Mouse (Mus musculus) thymus, postnatal 10 days (tissue): ENCODE measurements around the gene Mphosph10.

Experiments used
- DNase-seq, 2 experiments: peaks; one replicate each; pipeline ENCODE4 v3.0.0; 2021; ENCODE audit warnings: low spot score in 2 of 2

Mphosph10 gene

GRCm38 (mm10) chr7:64392122-64392818 lies at the start of gene Mphosph10, which contains the start of gene Mcee:
Mphosph10 (minus strand) TSS chr7:64392268.
Mcee (plus strand) TSS chr7:64392607.
- peak; percentile 98 for DNase-seq

GRCm38 (mm10) chr7:64440519-64440918 lies 48.5 kb upstream of the Mphosph10 start:
- DNase-seq = no peak

GRCm38 (mm10) chr7:64439595-64440518 lies 47.8 kb upstream of the Mphosph10 start:
- DNase-seq = no peak

GRCm38 (mm10) chr7:64424861-64425260 lies 32.8 kb upstream of the Mphosph10 start:
- DNase-seq = no peak

- no peak for DNase-seq
These were observed 11.9 kb upstream of the Mphosph10 start for GRCm38 (mm10) chr7:64403989-64404388.

GRCm38 (mm10) chr7:64402452-64402851 lies 10.4 kb upstream of the Mphosph10 start:
- DNase-seq = no peak

GRCm38 (mm10) chr7:64400725-64401124 lies 8.7 kb upstream of the Mphosph10 start:
- no peak for DNase-seq

GRCm38 (mm10) chr7:64392819-64393151 lies 717 bp upstream of the Mphosph10 start:
- DNase-seq = no peak

GRCm38 (mm10) chr7:64391479-64391878 lies 589 bp downstream of the Mphosph10 start:
- peak; percentile 8 to 13 for DNase-seq

- peak; percentile 73 to 80 for DNase-seq
These were observed 18.1 kb downstream of the Mphosph10 start, which contains the start of gene Fan1 for GRCm38 (mm10) chr7:64373830-64374562. Fan1 (minus strand) TSS chr7:64374095.

- DNase-seq = no peak
These were observed 18.8 kb downstream of the Mphosph10 start for GRCm38 (mm10) chr7:64373147-64373829.

- no peak for DNase-seq
These were observed 19.9 kb downstream of the Mphosph10 start for GRCm38 (mm10) chr7:64371940-64372878.

GRCm38 (mm10) chr7:64369841-64370240 lies 22.2 kb downstream of the Mphosph10 start:
- DNase-seq = no peak

GRCm38 (mm10) chr7:64365863-64366262 lies 26.2 kb downstream of the Mphosph10 start:
- DNase-seq = no peak

- DNase-seq = no peak
These were observed 31.5 kb downstream of the Mphosph10 start for GRCm38 (mm10) chr7:64360586-64360945.

- no peak for DNase-seq
These were observed 32.0 kb downstream of the Mphosph10 start for GRCm38 (mm10) chr7:64359943-64360585.

GRCm38 (mm10) chr7:64358666-64359065 lies 33.4 kb downstream of the Mphosph10 start:
- DNase-seq = no peak

GRCm38 (mm10) chr7:64357405-64357804 lies 34.7 kb downstream of the Mphosph10 start:
- DNase-seq = no peak

- no peak for DNase-seq
These were observed 35.4 kb downstream of the Mphosph10 start for GRCm38 (mm10) chr7:64356661-64357060.

GRCm38 (mm10) chr7:64354206-64354605 lies 37.9 kb downstream of the Mphosph10 start:
- DNase-seq = no peak
